Mouse (Mus musculus): ENCODE results near the gene Clrn3. TPM values are rescaled to one million over a fixed set of nuclear protein-coding genes. Genes with fewer than 3 reads are reported as not detected.

Gene Clrn3
- polyA plus RNA-seq, 1 experiment from 2014 or later: not detected

- H3K4me2 ChIP-seq (ENCODE audit: low read length): no peak overlapping the region
- no peaks in the 10 kb centered on the region for H3K36me3 ChIP-seq (ENCODE audit: control insufficient read depth, insufficient read depth)
- 0 out of 2 replicates have a peak, but pooled peaks cover 3% of the 10 kb centered on the region for H3K27me3 ChIP-seq (replicated peaks; ENCODE audit: control insufficient read depth, insufficient read depth, low read length)
- H3K9ac ChIP-seq (replicated peaks; ENCODE audit: low read depth, low read length): no peak overlapping the region
- H3K27ac ChIP-seq (ENCODE audit: low read length): no peak overlapping the region
- no peak overlapping the region for H3K4me3 ChIP-seq (replicated peaks; ENCODE audit: low read length)
- no peaks in the 10 kb centered on the region for H3K9me3 ChIP-seq (ENCODE audit: control insufficient read depth, low read length)
- ATAC-seq: no peak
- peaks cover 11% of the 10 kb centered on the region for H3K4me1 ChIP-seq (replicated peaks; ENCODE audit: control insufficient read depth, insufficient read depth, low read length)
- 64% methylated on average over 3 of the region's 3 CpGs for WGBS
Observed at GRCm38 (mm10) chr7:135542235-135542634, 13.8 kb upstream of the Clrn3 start.

GRCm38 (mm10) chr7:135539429-135539828 lies 11.0 kb upstream of the Clrn3 start:
- no peak overlapping the region for H3K9ac ChIP-seq (replicated peaks; ENCODE audit: low read depth, low read length)
- H3K4me2 ChIP-seq (ENCODE audit: low read length): no peak overlapping the region
- no peak for ATAC-seq
- H3K27me3 ChIP-seq (replicated peaks; ENCODE audit: control insufficient read depth, insufficient read depth, low read length): 0 out of 2 replicates have a peak, but pooled peaks cover 3% of the 10 kb centered on the region
- no peak overlapping the region for H3K27ac ChIP-seq (ENCODE audit: low read length)
- H3K9me3 ChIP-seq (ENCODE audit: control insufficient read depth, low read length): no peaks in the 10 kb centered on the region
- 91% methylated on average over 2 of the region's 2 CpGs for WGBS
- H3K4me1 ChIP-seq (replicated peaks; ENCODE audit: control insufficient read depth, insufficient read depth, low read length): peaks cover 7% of the 10 kb centered on the region
- no peaks in the 10 kb centered on the region for H3K36me3 ChIP-seq (ENCODE audit: control insufficient read depth, insufficient read depth)
- no peak overlapping the region for H3K4me3 ChIP-seq (replicated peaks; ENCODE audit: low read length)

- Histone ChIP-seq H3K27ac (ENCODE audit: low read length) (no peak overlapping the region), H3K27me3 (replicated peaks; ENCODE audit: control insufficient read depth, insufficient read depth, low read length) (0 out of 2 replicates have a peak, but pooled peaks cover 3% of the 10 kb centered on the region), H3K4me1 (replicated peaks; ENCODE audit: control insufficient read depth, insufficient read depth, low read length) (peaks cover 7% of the 10 kb centered on the region), H3K4me2 (ENCODE audit: low read length) (peak overlapping the region; percentile 94), H3K36me3 (ENCODE audit: control insufficient read depth, insufficient read depth) (no peaks in the 10 kb centered on the region), H3K4me3 (replicated peaks; ENCODE audit: low read length) (peak overlapping the region; percentile 60), H3K9me3 (ENCODE audit: control insufficient read depth, low read length) (no peaks in the 10 kb centered on the region), H3K9ac (replicated peaks; ENCODE audit: low read depth, low read length) (peak overlapping the region; percentile 67)
- peak; percentile 65 for ATAC-seq
- 2% methylated on average over 69 of the region's 71 CpGs for WGBS
Observed at GRCm38 (mm10) chr7:135537948-135538741, 9.7 kb upstream of the Clrn3 start.

- Histone ChIP-seq H3K36me3 (ENCODE audit: control insufficient read depth, insufficient read depth) (no peaks in the 10 kb centered on the region), H3K27me3 (replicated peaks; ENCODE audit: control insufficient read depth, insufficient read depth, low read length) (0 out of 2 replicates have a peak, but pooled peaks cover 3% of the 10 kb centered on the region), H3K27ac (ENCODE audit: low read length) (no peak within 1 kb of the TSS), H3K9ac (replicated peaks; ENCODE audit: low read depth, low read length) (peak within 1 kb of the TSS; percentile 67), H3K4me1 (replicated peaks; ENCODE audit: control insufficient read depth, insufficient read depth, low read length) (peaks cover 7% of the 10 kb centered on the region), H3K4me3 (replicated peaks; ENCODE audit: low read length) (peak within 1 kb of the TSS; percentile 60), H3K4me2 (ENCODE audit: low read length) (peak within 1 kb of the TSS; percentile 94), H3K9me3 (ENCODE audit: control insufficient read depth, low read length) (no peaks in the 10 kb centered on the region)
- 5% methylated on average over 28 of the region's 28 CpGs for WGBS
- peak; percentile 97 for ATAC-seq
Observed at GRCm38 (mm10) chr7:135537341-135537901, 9.0 kb upstream of the Clrn3 start, which contains the start of gene Ptpre. Ptpre (plus strand) TSS chr7:135537481.

GRCm38 (mm10) chr7:135535908-135536307 lies 7.5 kb upstream of the Clrn3 start:
- no peak overlapping the region for H3K27ac ChIP-seq (ENCODE audit: low read length)
- ATAC-seq: no peak
- H3K4me1 ChIP-seq (replicated peaks; ENCODE audit: control insufficient read depth, insufficient read depth, low read length): peaks cover 7% of the 10 kb centered on the region
- no peaks in the 10 kb centered on the region for H3K9me3 ChIP-seq (ENCODE audit: control insufficient read depth, low read length)
- 84% methylated on average over 3 of the region's 3 CpGs for WGBS
- no peak overlapping the region for H3K9ac ChIP-seq (replicated peaks; ENCODE audit: low read depth, low read length)
- H3K27me3 ChIP-seq (replicated peaks; ENCODE audit: control insufficient read depth, insufficient read depth, low read length): 0 out of 2 replicates have a peak, but pooled peaks cover 3% of the 10 kb centered on the region
- H3K4me3 ChIP-seq (replicated peaks; ENCODE audit: low read length): no peak overlapping the region
- H3K4me2 ChIP-seq (ENCODE audit: low read length): no peak overlapping the region
- no peaks in the 10 kb centered on the region for H3K36me3 ChIP-seq (ENCODE audit: control insufficient read depth, insufficient read depth)

- no peak for ATAC-seq
- WGBS: 58% methylated on average over 2 of the region's 2 CpGs
- Histone ChIP-seq H3K4me1 (replicated peaks; ENCODE audit: control insufficient read depth, insufficient read depth, low read length) (peaks cover 7% of the 10 kb centered on the region), H3K36me3 (ENCODE audit: control insufficient read depth, insufficient read depth) (no peaks in the 10 kb centered on the region), H3K9ac (replicated peaks; ENCODE audit: low read depth, low read length) (no peak overlapping the region), H3K4me3 (replicated peaks; ENCODE audit: low read length) (no peak overlapping the region), H3K9me3 (ENCODE audit: control insufficient read depth, low read length) (no peaks in the 10 kb centered on the region), H3K27me3 (replicated peaks; ENCODE audit: control insufficient read depth, insufficient read depth, low read length) (0 out of 2 replicates have a peak, but pooled peaks cover 2% of the 10 kb centered on the region), H3K27ac (ENCODE audit: low read length) (no peak overlapping the region), H3K4me2 (ENCODE audit: low read length) (no peak overlapping the region)
Observed at GRCm38 (mm10) chr7:135534548-135535189, 6.2 kb upstream of the Clrn3 start.

- Histone ChIP-seq H3K27me3 (replicated peaks; ENCODE audit: control insufficient read depth, insufficient read depth, low read length) (no peaks in the 10 kb centered on the region), H3K9me3 (ENCODE audit: control insufficient read depth, low read length) (no peaks in the 10 kb centered on the region), H3K4me3 (replicated peaks; ENCODE audit: low read length) (no peak overlapping the region), H3K36me3 (ENCODE audit: control insufficient read depth, insufficient read depth) (no peaks in the 10 kb centered on the region), H3K9ac (replicated peaks; ENCODE audit: low read depth, low read length) (no peak overlapping the region), H3K4me1 (replicated peaks; ENCODE audit: control insufficient read depth, insufficient read depth, low read length) (no peaks in the 10 kb centered on the region), H3K27ac (ENCODE audit: low read length) (no peak overlapping the region), H3K4me2 (ENCODE audit: low read length) (no peak overlapping the region)
- 75% methylated on average over 2 of the region's 2 CpGs for WGBS
- no peak for ATAC-seq
Observed at GRCm38 (mm10) chr7:135529068-135529467, 614 bp upstream of the Clrn3 start.

GRCm38 (mm10) chr7:135527169-135527568 lies 1.3 kb downstream of the Clrn3 start:
- no peak for ATAC-seq
- H3K27me3 ChIP-seq (replicated peaks; ENCODE audit: control insufficient read depth, insufficient read depth, low read length): no peaks in the 10 kb centered on the region
- no peak overlapping the region for H3K4me2 ChIP-seq (ENCODE audit: low read length)
- H3K4me1 ChIP-seq (replicated peaks; ENCODE audit: control insufficient read depth, insufficient read depth, low read length): no peaks in the 10 kb centered on the region
- no peaks in the 10 kb centered on the region for H3K36me3 ChIP-seq (ENCODE audit: control insufficient read depth, insufficient read depth)
- 75% methylated on average over 3 of the region's 3 CpGs for WGBS
- H3K9me3 ChIP-seq (ENCODE audit: control insufficient read depth, low read length): no peaks in the 10 kb centered on the region
- no peak overlapping the region for H3K27ac ChIP-seq (ENCODE audit: low read length)
- no peak overlapping the region for H3K4me3 ChIP-seq (replicated peaks; ENCODE audit: low read length)
- H3K9ac ChIP-seq (replicated peaks; ENCODE audit: low read depth, low read length): no peak overlapping the region

GRCm38 (mm10) chr7:135526574-135527152 lies 1.8 kb downstream of the Clrn3 start:
- no peak for ATAC-seq
- 88% methylated on average over 3 of the region's 3 CpGs for WGBS
- H3K9ac ChIP-seq (replicated peaks; ENCODE audit: low read depth, low read length): no peak overlapping the region
- H3K4me1 ChIP-seq (replicated peaks; ENCODE audit: control insufficient read depth, insufficient read depth, low read length): no peaks in the 10 kb centered on the region
- no peaks in the 10 kb centered on the region for H3K27me3 ChIP-seq (replicated peaks; ENCODE audit: control insufficient read depth, insufficient read depth, low read length)
- no peaks in the 10 kb centered on the region for H3K36me3 ChIP-seq (ENCODE audit: control insufficient read depth, insufficient read depth)
- H3K4me2 ChIP-seq (ENCODE audit: low read length): no peak overlapping the region
- no peaks in the 10 kb centered on the region for H3K9me3 ChIP-seq (ENCODE audit: control insufficient read depth, low read length)
- H3K27ac ChIP-seq (ENCODE audit: low read length): no peak overlapping the region
- H3K4me3 ChIP-seq (replicated peaks; ENCODE audit: low read length): no peak overlapping the region

Data from forebrain, embryonic 16.5 days (tissue).